Mouse (Mus musculus): ENCODE results near the gene Tap1. TPM values are rescaled to one million over a fixed set of nuclear protein-coding genes. Genes with fewer than 3 reads are reported as not detected.
A peak's percentile ranks its signal among the peaks of the same experiment; 100 is the strongest.
"Not testable (repeated sequence)": the region's sequence is repeated elsewhere in the genome, so short reads cannot be mapped to it uniquely, and the experiment has no call there.

The Tap1 gene
- polyA plus RNA-seq, 1 experiment, result 0.06 TPM

DNA sequence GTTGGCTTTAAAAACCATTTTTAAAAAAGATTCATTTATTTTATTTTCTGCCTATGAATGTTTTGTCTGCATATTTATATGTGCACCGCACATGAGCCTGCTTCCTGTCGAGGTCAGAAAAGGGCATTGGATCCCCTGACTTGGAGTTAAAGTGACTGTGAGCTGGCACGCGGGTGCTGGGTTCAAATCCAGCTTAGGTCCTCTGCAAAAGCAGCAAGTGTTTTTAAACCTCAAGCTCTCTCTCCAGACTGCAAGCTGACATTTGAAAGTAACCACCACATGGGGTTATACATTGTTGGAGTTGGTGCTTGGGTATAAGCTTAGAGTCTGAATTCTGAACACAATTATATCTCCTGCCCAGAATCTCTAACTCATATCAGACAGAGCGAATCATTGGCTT is 30.6 kb downstream of the Tap1 start:
- TF ChIP-seq GATA1 (IDR thresholded peaks at IDR 0.05; ENCODE audit: low read length), result no peak
- TF ChIP-seq TAL1 (IDR thresholded peaks at IDR 0.05; ENCODE audit: low read length), result no peak
- H3K4me1 ChIP-seq (ENCODE audit: control insufficient read depth), result peaks cover 13% of the 10 kb centered on the region
- H3K36me3 ChIP-seq (ENCODE audit: control insufficient read depth), result no peaks in the 10 kb centered on the region
- H3K4me3 ChIP-seq (replicated peaks), result no peak overlapping the region
- H3K27me3 ChIP-seq (ENCODE audit: control insufficient read depth), result peaks cover 9% of the 10 kb centered on the region; the same call in 1 of the 2 replicates
- H3K9me3 ChIP-seq (ENCODE audit: control insufficient read depth, low read length), result no peaks in the 10 kb centered on the region

DNA sequence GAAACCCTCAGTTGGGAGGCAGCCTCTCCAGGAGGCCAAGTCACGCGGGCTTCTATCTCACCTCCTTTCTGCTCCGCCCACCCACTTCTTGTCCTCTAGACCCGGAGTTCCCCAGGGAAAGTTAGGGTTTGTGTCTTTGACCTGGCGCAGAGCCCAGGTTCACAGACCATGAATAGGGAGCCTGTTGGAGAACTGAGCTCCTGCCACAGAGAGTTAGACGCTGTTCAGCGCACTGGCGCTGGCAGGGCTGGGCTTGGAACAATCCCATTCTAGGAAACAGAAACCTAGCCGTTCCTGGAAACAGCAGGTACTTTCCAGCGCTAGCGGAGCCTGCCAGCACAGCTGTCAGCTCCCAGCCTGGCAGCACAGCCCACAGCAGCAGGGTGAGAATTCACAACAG is 31.3 kb downstream of the Tap1 start:
- Histone ChIP-seq H3K9me3 (ENCODE audit: control insufficient read depth, low read length) (no peaks in the 10 kb centered on the region), H3K36me3 (ENCODE audit: control insufficient read depth) (no peaks in the 10 kb centered on the region), H3K4me1 (ENCODE audit: control insufficient read depth) (peaks cover 13% of the 10 kb centered on the region), H3K27me3 (ENCODE audit: control insufficient read depth) (peaks cover 9% of the 10 kb centered on the region; the same call in 1 of the 2 replicates), H3K4me3 (replicated peaks) (peak overlapping the region; percentile 34)
- TF ChIP-seq GATA1 (IDR thresholded peaks at IDR 0.05; ENCODE audit: low read length), result no peak
- no peak for TF ChIP-seq TAL1 (IDR thresholded peaks at IDR 0.05; ENCODE audit: low read length)

- H3K27me3 ChIP-seq (ENCODE audit: control insufficient read depth); H3K36me3 ChIP-seq (ENCODE audit: control insufficient read depth); H3K9me3 ChIP-seq (ENCODE audit: control insufficient read depth, low read length); H3K4me3 ChIP-seq (replicated peaks): not testable (repeated sequence)
- H3K4me1 ChIP-seq (ENCODE audit: control insufficient read depth), result peaks cover 13% of the 10 kb centered on the region
Observed at GRCm38 (mm10) chr17:34219096-34219495, 31.7 kb downstream of the Tap1 start.

DNA sequence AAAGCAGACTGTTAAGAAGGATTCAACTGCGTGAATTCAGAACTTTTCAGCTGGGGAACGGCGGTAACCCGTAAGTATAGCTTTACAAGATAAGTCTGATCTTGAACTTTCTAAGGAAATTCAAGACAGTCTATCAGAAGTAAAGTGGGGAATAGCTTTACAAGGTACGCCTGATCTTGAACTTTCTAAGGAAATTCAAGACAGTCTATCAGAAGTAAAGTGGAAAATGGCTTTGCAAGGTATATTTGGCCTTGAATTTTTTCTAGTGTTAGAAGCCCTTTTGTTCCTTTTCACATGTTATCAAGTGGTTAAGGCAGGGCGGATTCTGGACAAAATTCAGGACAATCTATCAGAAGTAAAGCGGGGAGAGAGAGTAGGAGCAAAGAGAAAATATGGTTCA is 32.4 kb downstream of the Tap1 start:
- not testable (repeated sequence) for H3K27me3 ChIP-seq (ENCODE audit: control insufficient read depth); H3K36me3 ChIP-seq (ENCODE audit: control insufficient read depth); H3K4me3 ChIP-seq (replicated peaks); H3K9me3 ChIP-seq (ENCODE audit: control insufficient read depth, low read length)
- peaks cover 13% of the 10 kb centered on the region for H3K4me1 ChIP-seq (ENCODE audit: control insufficient read depth)

- H3K27me3 ChIP-seq (ENCODE audit: control insufficient read depth); H3K9me3 ChIP-seq (ENCODE audit: control insufficient read depth, low read length): not testable (repeated sequence)
Observed at GRCm38 (mm10) chr17:34220401-34220800, 33.0 kb downstream of the Tap1 start.

GRCm38 (mm10) chr17:34224816-34225215 is 37.5 kb downstream of the Tap1 start:
- TF ChIP-seq GATA1 (IDR thresholded peaks at IDR 0.05; ENCODE audit: low read length), result no peak
- no peak for TF ChIP-seq TAL1 (IDR thresholded peaks at IDR 0.05; ENCODE audit: low read length)
- no peak overlapping the region for H3K4me3 ChIP-seq (replicated peaks)
- no peaks in the 10 kb centered on the region for H3K36me3 ChIP-seq (ENCODE audit: control insufficient read depth)
- no peaks in the 10 kb centered on the region for H3K4me1 ChIP-seq (ENCODE audit: control insufficient read depth)
- no peaks in the 10 kb centered on the region for H3K9me3 ChIP-seq (ENCODE audit: control insufficient read depth, low read length)
- H3K27me3 ChIP-seq (ENCODE audit: control insufficient read depth), result no peaks in the 10 kb centered on the region

More at GRCm38 (mm10) chr17:34220401-34220800, 33.0 kb downstream of the Tap1 start:
- H3K4me3 ChIP-seq (replicated peaks); H3K36me3 ChIP-seq (ENCODE audit: control insufficient read depth): not testable (repeated sequence)
- H3K4me1 ChIP-seq (ENCODE audit: control insufficient read depth), result peaks cover 13% of the 10 kb centered on the region

DNA sequence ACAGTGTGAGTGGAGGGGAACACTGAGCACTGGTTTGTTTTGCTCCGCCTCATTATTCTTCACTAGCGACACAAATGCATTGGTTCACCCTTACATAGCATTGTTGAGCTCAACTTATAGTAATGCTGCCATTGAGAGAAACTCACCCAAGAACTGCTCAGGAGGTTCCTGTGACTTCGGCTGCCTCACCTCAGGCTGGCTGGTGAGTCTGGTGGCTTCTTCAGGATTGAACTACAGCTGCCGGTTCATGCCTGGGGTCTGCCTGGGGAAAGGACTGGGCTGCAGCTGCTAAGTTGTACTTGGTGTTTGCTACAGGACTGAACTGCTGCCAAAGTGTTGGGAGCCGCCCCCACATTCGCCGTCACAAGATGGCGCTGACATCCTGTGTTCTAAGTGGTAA is 38.1 kb downstream of the Tap1 start:
- Histone ChIP-seq H3K4me3 (replicated peaks) (no peak overlapping the region), H3K36me3 (ENCODE audit: control insufficient read depth) (no peaks in the 10 kb centered on the region), H3K27me3 (ENCODE audit: control insufficient read depth) (no peaks in the 10 kb centered on the region), H3K9me3 (ENCODE audit: control insufficient read depth, low read length) (no peaks in the 10 kb centered on the region), H3K4me1 (ENCODE audit: control insufficient read depth) (no peaks in the 10 kb centered on the region)
- TF ChIP-seq TAL1 (IDR thresholded peaks at IDR 0.05; ENCODE audit: low read length) (no peak), GATA1 (IDR thresholded peaks at IDR 0.05; ENCODE audit: low read length) (no peak)

DNA sequence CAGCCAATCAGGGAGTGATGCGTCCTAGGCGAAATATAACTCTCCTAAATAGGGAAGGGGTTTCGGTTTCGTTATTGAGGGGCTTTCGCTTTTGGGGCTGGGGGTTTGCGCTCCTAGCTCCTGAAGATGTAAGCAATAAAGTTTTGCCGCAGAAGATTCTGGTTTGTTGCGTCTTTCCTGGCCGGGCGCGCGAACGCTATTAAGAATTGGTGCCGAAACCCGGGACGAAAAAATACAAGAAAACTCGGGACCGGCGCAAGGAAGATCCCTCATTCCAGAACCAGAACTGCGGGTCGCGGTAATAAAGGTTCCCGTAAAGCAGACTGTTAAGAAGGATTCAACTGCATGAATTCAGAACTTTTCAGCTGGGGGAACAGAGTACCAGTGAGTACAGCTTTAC is 38.6 kb downstream of the Tap1 start:
- H3K36me3 ChIP-seq (ENCODE audit: control insufficient read depth); H3K27me3 ChIP-seq (ENCODE audit: control insufficient read depth); H3K9me3 ChIP-seq (ENCODE audit: control insufficient read depth, low read length); H3K4me1 ChIP-seq (ENCODE audit: control insufficient read depth); H3K4me3 ChIP-seq (replicated peaks): not testable (repeated sequence)

- H3K36me3 ChIP-seq (ENCODE audit: control insufficient read depth); H3K4me3 ChIP-seq (replicated peaks); H3K27me3 ChIP-seq (ENCODE audit: control insufficient read depth); H3K9me3 ChIP-seq (ENCODE audit: control insufficient read depth, low read length); H3K4me1 ChIP-seq (ENCODE audit: control insufficient read depth): not testable (repeated sequence)
Observed at GRCm38 (mm10) chr17:34230971-34231370, 43.6 kb downstream of the Tap1 start.

GRCm38 (mm10) chr17:34232021-34232420 is 44.7 kb downstream of the Tap1 start:
- not testable (repeated sequence) for H3K4me3 ChIP-seq (replicated peaks); H3K4me1 ChIP-seq (ENCODE audit: control insufficient read depth); H3K27me3 ChIP-seq (ENCODE audit: control insufficient read depth); H3K9me3 ChIP-seq (ENCODE audit: control insufficient read depth, low read length); H3K36me3 ChIP-seq (ENCODE audit: control insufficient read depth)

GRCm38 (mm10) chr17:34234926-34235325 is 47.6 kb downstream of the Tap1 start:
- no peaks in the 10 kb centered on the region for H3K4me1 ChIP-seq (ENCODE audit: control insufficient read depth)
- no peak for TF ChIP-seq TAL1 (IDR thresholded peaks at IDR 0.05; ENCODE audit: low read length)
- no peak for TF ChIP-seq GATA1 (IDR thresholded peaks at IDR 0.05; ENCODE audit: low read length)
- no peaks in the 10 kb centered on the region; the same call in 1 of the 2 replicates for H3K27me3 ChIP-seq (ENCODE audit: control insufficient read depth)
- no peaks in the 10 kb centered on the region for H3K9me3 ChIP-seq (ENCODE audit: control insufficient read depth, low read length)
- H3K36me3 ChIP-seq (ENCODE audit: control insufficient read depth), result no peaks in the 10 kb centered on the region
- no peak overlapping the region for H3K4me3 ChIP-seq (replicated peaks)
